ENCODE assay signal across 16 mouse cellular contexts in genomic region chr2:59600980-59601379, GRCm38 (mm10). TPM values are rescaled to one million over a fixed set of nuclear protein-coding genes. Genes with fewer than 3 reads are reported as not detected.
A peak's percentile ranks its signal among the peaks of the same experiment; 100 is the strongest.
DNase-seq lines count a peak whose midpoint lies in the region; ATAC-seq and TF ChIP-seq lines count a peak whose summit lies in the region.
"Had no signal": no experiment of that assay in that cellular context is flagged by ENCODE, and none has a peak within 500 bp of the region (broad histone marks: within the 10 kb centered on the region; RNA-seq: fewer than 3 reads in every experiment).

No protein-coding gene starts in this region.

- no peak for TF ChIP-seq POLR2A in brain, embryonic 14.5 days (IDR thresholded peaks at IDR 0.05; ENCODE audit: borderline replicate concordance, extremely low read depth, insufficient read depth, insufficient read length, poor library complexity, severe bottlenecking)
- TF ChIP-seq POLR2A in cerebellum, adult 2 months (IDR thresholded peaks at IDR 0.05; ENCODE audit: borderline replicate concordance, insufficient read depth, low read length) = no peak

- H3K4me2 ChIP-seq in hindbrain, postnatal 0 days (ENCODE audit: low read depth, low read length) = no peak overlapping the region
- H3K4me2 ChIP-seq in hindbrain, embryonic 12.5 days (replicated peaks) = no peak overlapping the region
- no peak overlapping the region for H3K4me2 ChIP-seq in forebrain, embryonic 16.5 days (ENCODE audit: low read length)

- H3K27ac ChIP-seq in hindbrain, postnatal 0 days = no peak overlapping the region
- no peak overlapping the region for H3K27ac ChIP-seq in hindbrain, embryonic 12.5 days
- H3K27ac ChIP-seq in cerebellum, adult 2 months (ENCODE audit: insufficient read depth, low read length) = no peak overlapping the region
- no peak overlapping the region for H3K27ac ChIP-seq in forebrain, embryonic 16.5 days (ENCODE audit: low read length)
- H3K27ac ChIP-seq: neural tube, embryonic 13.5 days had no signal

- H3K4me3 ChIP-seq in hindbrain, postnatal 0 days (ENCODE audit: low read length) = no peak overlapping the region
- H3K4me3 ChIP-seq in hindbrain, embryonic 12.5 days = no peak overlapping the region
- H3K4me3 ChIP-seq in cerebellum, adult 2 months (replicated peaks; ENCODE audit: insufficient read depth, low read depth, low read length) = no peak overlapping the region
- H3K4me3 ChIP-seq in forebrain, embryonic 16.5 days (replicated peaks; ENCODE audit: low read length) = no peak overlapping the region
- H3K4me3 ChIP-seq: neural tube, embryonic 13.5 days had no signal

- no peak overlapping the region for H3K9ac ChIP-seq in hindbrain, postnatal 0 days (replicated peaks; ENCODE audit: low read length)
- no peak overlapping the region for H3K9ac ChIP-seq in hindbrain, embryonic 12.5 days
- H3K9ac ChIP-seq in forebrain, embryonic 16.5 days (replicated peaks; ENCODE audit: low read depth, low read length) = no peak overlapping the region
- H3K9ac ChIP-seq: neural tube, embryonic 13.5 days had no signal

- TF ChIP-seq CTCF in hindbrain, postnatal 0 days (IDR thresholded peaks at IDR 0.05; ENCODE audit: low read depth) = no peak
- no peak for TF ChIP-seq CTCF in brain, embryonic 14.5 days (IDR thresholded peaks at IDR 0.05; ENCODE audit: borderline replicate concordance, extremely low read depth, insufficient read depth, insufficient read length)
- TF ChIP-seq CTCF in cerebellum, adult 2 months (IDR thresholded peaks at IDR 0.05; ENCODE audit: borderline replicate concordance, insufficient read depth, low read depth, low read length) = no peak

- H3K4me1 ChIP-seq in hindbrain, postnatal 0 days (ENCODE audit: insufficient read depth, low read length) = no peaks in the 10 kb centered on the region
- H3K4me1 ChIP-seq in hindbrain, embryonic 12.5 days = peaks cover 14% of the 10 kb centered on the region
- H3K4me1 ChIP-seq in cerebellum, adult 2 months (ENCODE audit: control insufficient read depth, insufficient read depth, low read length) = peaks cover 13% of the 10 kb centered on the region
- peaks cover 6% of the 10 kb centered on the region for H3K4me1 ChIP-seq in forebrain, embryonic 16.5 days (replicated peaks; ENCODE audit: control insufficient read depth, insufficient read depth, low read length)

- no peaks in the 10 kb centered on the region for H3K27me3 ChIP-seq in hindbrain, postnatal 0 days (ENCODE audit: insufficient read depth, low read length)
- H3K27me3 ChIP-seq in hindbrain, embryonic 12.5 days = no peaks in the 10 kb centered on the region
- H3K27me3 ChIP-seq in cerebellum, adult 2 months (ENCODE audit: control insufficient read depth, insufficient read depth, low read length) = no peaks in the 10 kb centered on the region
- H3K27me3 ChIP-seq in forebrain, embryonic 16.5 days (replicated peaks; ENCODE audit: control insufficient read depth, insufficient read depth, low read length) = no peaks in the 10 kb centered on the region

- DNase-seq in hindbrain, postnatal 0 days (ENCODE audit: low spot score) = peak; percentile 64
- DNase-seq in brain, embryonic 14.5 days (ENCODE audit: low read depth) = peak; percentile 83
- DNase-seq in cerebellum, adult 2 months = peak; percentile 76 to 97
- no peak for DNase-seq in thymus, postnatal 25 days
- no peak for DNase-seq in layer of hippocampus, postnatal 36 days
- no peak for DNase-seq in layer of hippocampus, adult 11-12 months (ENCODE audit: low spot score)
- DNase-seq: heart, postnatal 4 days; liver; midbrain, embryonic 14.5 days; retina, postnatal 1 day had no signal

- ATAC-seq in hindbrain, postnatal 0 days = peak; percentile 55; the same call in 1 of the 2 replicates
- no peak for ATAC-seq in hindbrain, embryonic 12.5 days (ENCODE audit: low FRiP score)
- ATAC-seq in forebrain, embryonic 16.5 days = peak; percentile 77
- ATAC-seq: CD4-positive, CD25-positive, alpha-beta regulatory T cell, adult 4 months; intestine, embryonic 16.5 days; lung, postnatal 0 days had no signal

- H3K9me3 ChIP-seq in hindbrain, postnatal 0 days (ENCODE audit: low read length) = no peaks in the 10 kb centered on the region
- H3K9me3 ChIP-seq in hindbrain, embryonic 12.5 days (replicated peaks) = no peaks in the 10 kb centered on the region
- no peaks in the 10 kb centered on the region for H3K9me3 ChIP-seq in forebrain, embryonic 16.5 days (ENCODE audit: control insufficient read depth, low read length)
- H3K9me3 ChIP-seq: neural tube, embryonic 13.5 days had no signal

- 69% methylated on average over 2 of the region's 2 CpGs for whole genome bisulfite sequencing in hindbrain, postnatal 0 days
- WGBS in hindbrain, embryonic 12.5 days = 92% methylated on average over 2 of the region's 2 CpGs
- 10% methylated on average over 2 of the region's 2 CpGs for WGBS in cerebellum, adult 2 months
- 53% methylated on average over 2 of the region's 2 CpGs for WGBS in forebrain, embryonic 16.5 days

- no peaks in the 10 kb centered on the region for H3K36me3 ChIP-seq in hindbrain, postnatal 0 days (ENCODE audit: insufficient read depth, low read length)
- no peaks in the 10 kb centered on the region for H3K36me3 ChIP-seq in hindbrain, embryonic 12.5 days
- H3K36me3 ChIP-seq in forebrain, embryonic 16.5 days (ENCODE audit: control insufficient read depth, insufficient read depth) = no peaks in the 10 kb centered on the region
- H3K36me3 ChIP-seq: neural tube, embryonic 13.5 days had no signal

RNA-seq across cellular contexts. Expression of gene Tanc1, which starts 10.9 kb away (rescaled TPM):
- total RNA-seq in hindbrain, postnatal 0 days (2014; rRNA removed) = 10.6 and 12.1 TPM in 2 replicates
- polyA plus RNA-seq in hindbrain, postnatal 0 days (2015; fragmentation: Nextera tagmentation; extraction: Ambion mirVana) = 4.2 and 4.8 TPM in 2 replicates
- 18.2 and 18.9 TPM in 2 replicates for polyA plus RNA-seq in hindbrain, embryonic 12.5 days (2016; fragmentation: Nextera tagmentation; extraction: Ambion mirVana)
- 5.2 and 7.2 TPM in 2 replicates for polyA plus RNA-seq in brain, embryonic 14.5 days (2012; rRNA removed)
- 40.7 and 41.2 TPM in 2 replicates for polyA plus RNA-seq in cerebellum, adult 2 months (2012; rRNA removed)
- polyA plus RNA-seq in forebrain, embryonic 16.5 days (2015; fragmentation: Nextera tagmentation; extraction: Ambion mirVana) = 8.7 and 10.7 TPM in 2 replicates
- 100 to 1,000 TPM; 107 to 119 TPM for total RNA-seq in layer of hippocampus, postnatal 36 days (2021)

Comparison
In these comparisons a context has a peak if more than half of its experiments do, and no peak if none do; other contexts are left out.
1. DNase-seq: peak in hindbrain, postnatal 0 days (single experiment), brain, embryonic 14.5 days (single experiment) and cerebellum, adult 2 months (2 of 2); none in thymus, postnatal 25 days (single experiment), layer of hippocampus, postnatal 36 days (0 of 2) and layer of hippocampus, adult 11-12 months (single experiment).